Mouse (Mus musculus): ENCODE measurements around the gene Cpxm1. TPM values are rescaled to one million over a fixed set of nuclear protein-coding genes. Genes with fewer than 3 reads are reported as not detected.

Gene Cpxm1
- polyA plus RNA-seq (2012; fragmentation: generic; extraction: Trizol): 1 to 10 TPM in 1 of 2 experiments, under 1 TPM in 1; 0.21 to 1.1 TPM

GRCm38 (mm10) chr2:130397186-130397985 is at the start of gene Cpxm1:
TSS of gene Cpxm1 (minus strand) at chr2:130397574.

GRCm38 (mm10) chr2:130424126-130424853 is 26.9 kb upstream of the Cpxm1 start, which contains the start of the genes Vps16 and Pced1a:
TSS of gene Vps16 (plus strand) at chr2:130424339.
TSS of gene Pced1a (minus strand) at chr2:130424701.

GRCm38 (mm10) chr2:130406178-130406577 is 8.8 kb upstream of the Cpxm1 start, which contains the start of gene Tmem239:
TSS of gene Tmem239 (plus strand) at chr2:130406478.

GRCm38 (mm10) chr2:130404939-130405338 is 7.6 kb upstream of the Cpxm1 start, which contains the start of the genes Gm28372 and 1700020A23Rik:
TSS of gene Gm28372 (plus strand) at chr2:130405239.
TSS of gene 1700020A23Rik (plus strand) at chr2:130405259.

Other genes with a start within 250 kb of the Cpxm1 start
- gene Snrpb, start 218.2 kb downstream of the Cpxm1 start, polyA plus RNA-seq (2012; fragmentation: generic; extraction: Trizol): 100 to 1,000 TPM; 322 to 458 TPM
- gene Tmc2, start 202.4 kb downstream of the Cpxm1 start, polyA plus RNA-seq (2012; fragmentation: generic; extraction: Trizol): not detected
- gene Nop56, start 123.1 kb downstream of the Cpxm1 start, polyA plus RNA-seq (2012; fragmentation: generic; extraction: Trizol): 100 to 1,000 TPM in 1 of 2 experiments, 10 to 100 TPM in 1; 50.8 to 140 TPM
- gene Idh3b, start 113.0 kb downstream of the Cpxm1 start, polyA plus RNA-seq (2012; fragmentation: generic; extraction: Trizol): 100 to 1,000 TPM in 1 of 2 experiments, 10 to 100 TPM in 1; 68.4 to 143 TPM
- under 1 TPM in 1 of 2 experiments, not detected in 1; 0.01 TPM for gene Ebf4, start 102.4 kb downstream of the Cpxm1 start, polyA plus RNA-seq (2012; fragmentation: generic; extraction: Trizol)
- gene Gm28372, start 7.7 kb upstream of the Cpxm1 start, polyA plus RNA-seq (2012; fragmentation: generic; extraction: Trizol): under 1 TPM in 1 of 2 experiments, not detected in 1; 0.05 TPM
- gene 1700020A23Rik, start 7.7 kb upstream of the Cpxm1 start, polyA plus RNA-seq (2012; fragmentation: generic; extraction: Trizol): not detected
- not detected for gene Tmem239, start 8.9 kb upstream of the Cpxm1 start, polyA plus RNA-seq (2012; fragmentation: generic; extraction: Trizol)
- 10 to 100 TPM; 49.5 to 49.6 TPM for gene Vps16, start 26.8 kb upstream of the Cpxm1 start, polyA plus RNA-seq (2012; fragmentation: generic; extraction: Trizol)
- gene Pced1a, start 27.1 kb upstream of the Cpxm1 start, polyA plus RNA-seq (2012; fragmentation: generic; extraction: Trizol): 10 to 100 TPM; 12.0 to 20.6 TPM
- 10 to 100 TPM in 1 of 2 experiments, 1 to 10 TPM in 1; 5.7 to 58.6 TPM for gene Ptpra, start 52.7 kb upstream of the Cpxm1 start, polyA plus RNA-seq (2012; fragmentation: generic; extraction: Trizol)
- 100 to 1,000 TPM in 1 of 2 experiments, 10 to 100 TPM in 1; 72.9 to 129 TPM for gene Mrps26, start 166.2 kb upstream of the Cpxm1 start, polyA plus RNA-seq (2012; fragmentation: generic; extraction: Trizol)
- gene Oxt, start 178.6 kb upstream of the Cpxm1 start, polyA plus RNA-seq (2012; fragmentation: generic; extraction: Trizol): not detected
- not detected for gene Avp, start 185.0 kb upstream of the Cpxm1 start, polyA plus RNA-seq (2012; fragmentation: generic; extraction: Trizol)
- 1 to 10 TPM in 1 of 2 experiments, under 1 TPM in 1; 0.94 to 2.1 TPM for gene Fastkd5, start 232.5 kb upstream of the Cpxm1 start, polyA plus RNA-seq (2012; fragmentation: generic; extraction: Trizol)
- gene Ubox5, start 232.5 kb upstream of the Cpxm1 start, polyA plus RNA-seq (2012; fragmentation: generic; extraction: Trizol): 1 to 10 TPM; 3.3 to 5.6 TPM
- gene Lzts3, start 245.2 kb upstream of the Cpxm1 start, polyA plus RNA-seq (2012; fragmentation: generic; extraction: Trizol): 1 to 10 TPM; 2.9 to 6.8 TPM